Mouse (Mus musculus): ENCODE measurements at regions not wholly inside any gene's neighbourhood (a gene's known extent, or its start where the extent isn't known, plus 50 kb on each side); places are given as distances from the start of the nearest gene placed in this dataset.
"Not testable (repeated sequence)": the region's sequence is repeated elsewhere in the genome, so short reads cannot be mapped to it uniquely, and the experiment has no call there.

DNA sequence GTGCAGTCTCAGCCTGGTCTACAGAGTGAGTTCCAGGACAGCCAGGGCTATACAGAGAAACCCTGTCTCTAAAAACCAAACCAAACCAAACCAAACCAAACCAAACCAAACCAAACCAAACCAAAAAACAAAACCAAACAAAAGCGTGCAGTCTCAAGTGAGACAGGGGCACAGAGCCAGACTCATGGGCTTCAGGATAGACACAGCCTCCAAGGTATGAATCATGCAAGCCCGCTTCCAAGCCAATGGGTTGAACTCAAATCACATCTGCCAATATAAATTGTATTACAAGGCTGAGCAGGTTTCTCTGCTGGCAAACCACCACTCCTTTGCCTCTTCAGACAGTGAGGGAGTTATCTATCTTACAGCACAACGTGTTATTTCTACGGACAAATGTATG is 168.5 kb upstream of the Serp2 start:
- H3K36me3 ChIP-seq; H3K9me3 ChIP-seq (replicated peaks); H3K27me3 ChIP-seq; H3K4me3 ChIP-seq (replicated peaks); H3K9ac ChIP-seq; H3K4me2 ChIP-seq (replicated peaks); H3K27ac ChIP-seq (replicated peaks); ATAC-seq (ENCODE audit: insufficient number of reproducible peaks, low FRiP score, low TSS enrichment, low read depth): not testable (repeated sequence)
- peaks cover 11% of the 10 kb centered on the region for H3K4me1 ChIP-seq
- WGBS = 80% methylated on average over 4 of the region's 4 CpGs

DNA sequence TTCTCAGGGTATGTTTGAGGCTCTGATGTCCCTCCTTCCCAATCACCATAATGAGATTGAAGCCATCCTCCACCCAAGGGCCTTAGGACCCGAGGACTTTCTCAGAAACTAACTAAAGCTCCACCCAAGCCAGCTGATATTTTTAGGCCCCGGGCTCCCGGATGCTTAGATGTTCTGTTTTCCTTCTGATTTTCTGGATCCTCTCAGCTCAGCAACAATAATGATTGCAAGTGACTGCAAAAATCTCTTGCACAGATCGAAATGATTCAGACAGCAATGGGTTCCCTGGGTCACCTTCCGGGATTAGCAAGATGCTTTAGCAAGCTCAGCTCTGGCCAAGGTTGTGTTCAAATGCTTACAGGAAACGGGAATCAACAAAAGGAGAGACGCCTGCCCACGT is 168.1 kb upstream of the Serp2 start:
- ATAC-seq (ENCODE audit: insufficient number of reproducible peaks, low FRiP score, low TSS enrichment, low read depth) = no peak
- Histone ChIP-seq H3K4me2 (replicated peaks) (no peak overlapping the region), H3K4me3 (replicated peaks) (no peak overlapping the region), H3K27me3 (no peaks in the 10 kb centered on the region), H3K4me1 (peaks cover 11% of the 10 kb centered on the region), H3K9me3 (replicated peaks) (no peaks in the 10 kb centered on the region), H3K9ac (no peak overlapping the region), H3K36me3 (no peaks in the 10 kb centered on the region), H3K27ac (replicated peaks) (no peak overlapping the region)
- WGBS = 64% methylated on average over 8 of the region's 8 CpGs

DNA sequence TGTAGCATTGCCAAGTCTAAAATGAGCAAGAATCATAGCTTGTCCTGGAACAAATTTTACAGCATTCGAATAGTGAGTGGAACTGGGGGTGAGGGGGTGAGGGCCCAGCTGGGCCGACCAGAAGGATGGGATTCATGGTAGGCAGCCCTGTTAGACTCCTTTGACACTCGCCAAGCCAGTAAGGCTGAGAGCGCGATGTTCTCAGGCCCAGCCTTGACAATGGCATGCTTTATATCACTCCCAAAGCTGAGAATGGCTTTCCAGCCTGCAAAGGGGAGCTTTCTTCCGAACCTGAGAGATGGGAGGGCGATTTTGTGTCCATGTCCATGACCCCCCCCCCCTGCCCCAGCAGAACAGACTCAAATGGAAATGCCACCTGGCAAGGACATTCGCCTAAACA is 167.7 kb upstream of the Serp2 start:
- no peak for ATAC-seq (ENCODE audit: insufficient number of reproducible peaks, low FRiP score, low TSS enrichment, low read depth)

DNA sequence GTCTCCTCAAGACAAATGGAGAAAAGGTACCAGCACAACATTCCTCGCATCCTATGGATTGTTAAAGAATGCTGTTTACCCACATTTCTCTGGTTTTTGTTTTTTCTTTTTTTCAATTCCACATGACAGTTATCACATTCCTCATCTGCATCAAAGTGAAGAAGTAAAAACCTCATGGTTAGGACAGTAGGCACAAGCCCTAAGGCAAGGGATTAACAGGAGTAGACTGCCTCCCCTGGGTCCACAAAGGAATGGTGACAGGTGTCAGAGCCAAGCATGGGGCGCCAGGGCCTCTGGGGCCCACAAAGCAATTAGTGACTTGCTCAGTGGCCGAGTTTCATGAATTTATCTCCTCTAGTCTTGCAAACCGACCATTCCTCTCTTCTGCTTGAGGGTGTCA is 166.9 kb upstream of the Serp2 start:
- H3K27me3 ChIP-seq = no peaks in the 10 kb centered on the region
- H3K9me3 ChIP-seq (replicated peaks) = no peaks in the 10 kb centered on the region
- no peak overlapping the region for H3K27ac ChIP-seq (replicated peaks)
- H3K4me2 ChIP-seq (replicated peaks) = no peak overlapping the region
- peaks cover 11% of the 10 kb centered on the region for H3K4me1 ChIP-seq
- H3K9ac ChIP-seq = no peak overlapping the region
- H3K36me3 ChIP-seq = no peaks in the 10 kb centered on the region
- no peak overlapping the region for H3K4me3 ChIP-seq (replicated peaks)
- ATAC-seq (ENCODE audit: insufficient number of reproducible peaks, low FRiP score, low TSS enrichment, low read depth) = no peak
- WGBS = 50% methylated on average over 4 of the region's 4 CpGs

More for the DNA sequence above, 167.7 kb upstream of the Serp2 start:
- WGBS = 67% methylated on average over 8 of the region's 8 CpGs
- no peak overlapping the region for H3K9ac ChIP-seq
- no peak overlapping the region for H3K27ac ChIP-seq (replicated peaks)
- no peaks in the 10 kb centered on the region for H3K9me3 ChIP-seq (replicated peaks)
- H3K4me2 ChIP-seq (replicated peaks) = no peak overlapping the region
- no peaks in the 10 kb centered on the region for H3K27me3 ChIP-seq
- H3K4me1 ChIP-seq = peaks cover 11% of the 10 kb centered on the region
- no peak overlapping the region for H3K4me3 ChIP-seq (replicated peaks)
- H3K36me3 ChIP-seq = no peaks in the 10 kb centered on the region

DNA sequence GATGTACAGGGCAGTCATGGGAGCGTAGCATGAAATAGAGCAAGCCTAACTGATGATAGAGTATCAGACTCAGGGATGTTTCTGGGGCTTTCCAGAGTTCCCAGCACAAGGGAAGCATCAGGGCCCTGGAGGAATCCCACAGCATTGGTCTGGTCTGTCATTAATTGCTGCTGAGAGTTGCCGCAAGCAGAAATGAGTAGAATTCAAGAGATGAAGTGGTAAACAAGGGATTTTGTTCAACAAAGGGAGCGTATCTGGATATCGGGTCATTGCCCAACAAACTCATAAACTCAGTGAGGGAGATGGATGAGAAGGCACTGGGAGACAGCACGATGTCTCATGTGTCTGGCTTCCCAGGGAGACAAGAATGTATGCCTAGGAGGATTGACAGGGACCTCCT is 165.6 kb upstream of the Serp2 start:
- WGBS = 88% methylated on average over 5 of the region's 5 CpGs

DNA sequence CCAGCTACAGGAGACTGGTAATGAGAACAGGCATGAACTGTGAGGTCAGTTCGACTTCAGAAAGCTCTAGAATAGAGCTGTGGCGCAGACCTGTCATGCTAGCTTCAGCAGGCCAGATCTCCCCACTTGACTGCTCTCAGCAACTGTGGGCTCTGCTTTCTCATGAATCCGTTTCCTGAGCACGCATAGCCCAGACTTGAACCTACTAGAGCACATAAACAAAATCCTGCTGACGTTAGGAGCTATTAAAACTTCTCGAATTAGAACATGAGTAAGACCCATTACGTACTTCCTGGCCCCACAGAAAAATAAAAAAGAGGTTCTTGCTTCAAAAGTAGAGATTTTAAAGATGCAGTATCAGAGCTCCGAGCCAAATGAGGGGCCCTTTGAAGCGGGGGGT is 165.1 kb upstream of the Serp2 start:
- H3K4me1 ChIP-seq = peaks cover 11% of the 10 kb centered on the region
- ATAC-seq (ENCODE audit: insufficient number of reproducible peaks, low FRiP score, low TSS enrichment, low read depth) = no peak
- no peak overlapping the region for H3K9ac ChIP-seq
- no peaks in the 10 kb centered on the region for H3K27me3 ChIP-seq
- H3K4me2 ChIP-seq (replicated peaks) = no peak overlapping the region
- H3K9me3 ChIP-seq (replicated peaks) = no peaks in the 10 kb centered on the region
- H3K27ac ChIP-seq (replicated peaks) = no peak overlapping the region
- WGBS = 80% methylated on average over 9 of the region's 9 CpGs
- no peaks in the 10 kb centered on the region for H3K36me3 ChIP-seq
- no peak overlapping the region for H3K4me3 ChIP-seq (replicated peaks)

More for the DNA sequence above, 165.6 kb upstream of the Serp2 start:
- no peak overlapping the region for H3K4me2 ChIP-seq (replicated peaks)
- no peaks in the 10 kb centered on the region for H3K27me3 ChIP-seq
- H3K4me3 ChIP-seq (replicated peaks) = no peak overlapping the region
- ATAC-seq (ENCODE audit: insufficient number of reproducible peaks, low FRiP score, low TSS enrichment, low read depth) = no peak
- H3K27ac ChIP-seq (replicated peaks) = no peak overlapping the region
- peaks cover 11% of the 10 kb centered on the region for H3K4me1 ChIP-seq
- no peaks in the 10 kb centered on the region for H3K9me3 ChIP-seq (replicated peaks)
- H3K9ac ChIP-seq = no peak overlapping the region
- H3K36me3 ChIP-seq = no peaks in the 10 kb centered on the region

DNA sequence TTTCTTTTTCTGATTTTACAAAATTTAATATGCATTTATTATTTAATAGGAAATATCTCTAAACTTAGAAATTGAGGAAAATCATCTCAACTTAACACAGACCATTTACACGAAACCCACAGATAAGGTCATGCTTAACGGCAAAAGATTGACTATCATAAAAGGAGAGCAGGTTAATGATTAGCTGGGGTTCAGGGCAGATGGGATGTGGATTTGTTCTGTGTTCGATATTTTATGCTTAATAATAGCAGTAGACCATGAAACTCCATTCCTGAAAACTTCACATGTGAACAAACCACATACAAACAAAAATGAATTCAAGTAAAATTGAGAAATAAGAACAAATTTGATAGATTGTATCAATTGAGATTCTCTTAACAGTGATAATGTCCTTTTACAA is 160.4 kb upstream of the Serp2 start:
- Histone ChIP-seq H3K27me3 (no peaks in the 10 kb centered on the region), H3K27ac (replicated peaks) (no peak overlapping the region), H3K4me2 (replicated peaks) (no peak overlapping the region), H3K9me3 (replicated peaks) (no peaks in the 10 kb centered on the region), H3K4me3 (replicated peaks) (no peak overlapping the region), H3K36me3 (no peaks in the 10 kb centered on the region), H3K9ac (no peak overlapping the region), H3K4me1 (0 out of 2 replicates have a peak, but pooled peaks cover 3% of the 10 kb centered on the region)
- ATAC-seq (ENCODE audit: insufficient number of reproducible peaks, low FRiP score, low TSS enrichment, low read depth) = no peak
- WGBS = 82% methylated on average over 3 of the region's 3 CpGs

DNA sequence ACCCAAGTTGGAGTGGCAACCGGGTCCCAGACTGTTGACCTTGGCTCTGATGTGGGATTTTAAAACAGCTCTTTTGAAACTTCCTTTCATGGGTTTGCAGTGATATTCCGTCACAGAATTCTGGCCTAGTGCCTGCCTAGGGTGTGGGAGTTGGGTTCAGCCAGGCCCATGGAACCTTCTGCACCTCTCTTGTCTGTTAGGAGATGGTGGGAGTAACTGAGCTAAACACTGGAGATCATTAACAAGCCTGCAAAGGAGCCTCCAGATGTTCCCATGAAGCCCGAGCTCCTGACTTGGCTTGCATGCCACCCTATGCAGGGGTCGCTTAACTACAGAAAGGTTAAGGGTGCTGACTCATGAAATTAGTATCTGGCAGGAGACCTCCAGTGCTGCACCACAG is 158.0 kb upstream of the Serp2 start:
- Histone ChIP-seq H3K36me3 (no peaks in the 10 kb centered on the region), H3K27ac (replicated peaks) (no peak overlapping the region), H3K4me1 (0 out of 2 replicates have a peak, but pooled peaks cover 3% of the 10 kb centered on the region), H3K4me2 (replicated peaks) (no peak overlapping the region), H3K4me3 (replicated peaks) (no peak overlapping the region), H3K27me3 (no peaks in the 10 kb centered on the region), H3K9ac (no peak overlapping the region), H3K9me3 (replicated peaks) (no peaks in the 10 kb centered on the region)
- ATAC-seq (ENCODE audit: insufficient number of reproducible peaks, low FRiP score, low TSS enrichment, low read depth) = no peak
- 73% methylated on average over 4 of the region's 4 CpGs for WGBS

DNA sequence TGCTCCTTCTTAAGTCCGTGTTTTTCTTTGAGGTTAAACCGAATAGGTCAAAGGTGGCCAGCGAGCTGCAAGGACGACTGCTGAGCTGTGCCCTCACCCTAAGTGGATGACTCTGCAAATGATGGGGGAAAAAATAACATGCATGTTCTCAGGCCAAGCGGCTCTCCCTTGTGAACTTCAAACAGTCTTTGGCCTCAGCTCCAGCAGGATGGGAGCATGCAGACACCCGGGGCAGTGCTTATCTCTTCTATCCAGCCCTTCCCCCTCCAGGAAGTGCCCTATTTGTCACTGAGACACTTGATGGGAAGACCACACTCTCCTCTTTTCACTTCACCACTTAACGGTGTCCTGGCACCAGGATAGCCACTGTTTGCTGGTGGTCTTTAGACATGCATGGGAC is 157.3 kb upstream of the Serp2 start:
- 55% methylated on average over 7 of the region's 7 CpGs for WGBS
- Histone ChIP-seq H3K9me3 (replicated peaks) (no peaks in the 10 kb centered on the region), H3K4me3 (replicated peaks) (no peak overlapping the region), H3K4me2 (replicated peaks) (no peak overlapping the region), H3K4me1 (peaks cover 6% of the 10 kb centered on the region; the same call in 1 of the 2 replicates), H3K36me3 (no peaks in the 10 kb centered on the region), H3K27me3 (no peaks in the 10 kb centered on the region), H3K9ac (no peak overlapping the region), H3K27ac (replicated peaks) (no peak overlapping the region)
- ATAC-seq (ENCODE audit: insufficient number of reproducible peaks, low FRiP score, low TSS enrichment, low read depth) = no peak

DNA sequence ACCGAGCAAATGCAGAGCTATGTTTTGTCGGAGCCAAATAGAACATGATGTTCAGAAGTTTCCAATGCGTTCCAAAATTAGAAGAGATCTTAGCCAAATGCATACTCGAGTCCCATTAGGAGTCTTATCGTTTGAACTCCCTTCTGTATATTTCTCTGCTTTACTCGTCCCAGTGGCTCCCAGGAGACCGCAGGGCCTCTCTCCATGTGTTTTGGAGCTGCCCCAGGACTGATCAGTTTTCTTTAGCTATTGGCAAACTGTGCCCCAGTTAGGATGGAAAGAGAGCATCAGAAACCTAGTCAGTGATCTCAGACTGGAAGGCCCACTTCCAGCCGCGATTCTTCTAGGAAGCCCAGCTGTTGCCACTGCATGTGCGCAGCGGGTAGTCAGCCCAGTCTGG is 152.0 kb upstream of the Serp2 start:
- peaks cover 9% of the 10 kb centered on the region; the same call in 1 of the 2 replicates for H3K4me1 ChIP-seq
- H3K9ac ChIP-seq = no peak overlapping the region
- H3K27ac ChIP-seq (replicated peaks) = peak overlapping the region; percentile 69
- no peaks in the 10 kb centered on the region for H3K36me3 ChIP-seq
- no peaks in the 10 kb centered on the region for H3K27me3 ChIP-seq
- H3K4me3 ChIP-seq (replicated peaks) = no peak overlapping the region
- no peaks in the 10 kb centered on the region for H3K9me3 ChIP-seq (replicated peaks)
- no peak; the same call in 1 of the 2 replicates for ATAC-seq (ENCODE audit: insufficient number of reproducible peaks, low FRiP score, low TSS enrichment, low read depth)
- no peak overlapping the region for H3K4me2 ChIP-seq (replicated peaks)
- 57% methylated on average over 11 of the region's 11 CpGs for WGBS

DNA sequence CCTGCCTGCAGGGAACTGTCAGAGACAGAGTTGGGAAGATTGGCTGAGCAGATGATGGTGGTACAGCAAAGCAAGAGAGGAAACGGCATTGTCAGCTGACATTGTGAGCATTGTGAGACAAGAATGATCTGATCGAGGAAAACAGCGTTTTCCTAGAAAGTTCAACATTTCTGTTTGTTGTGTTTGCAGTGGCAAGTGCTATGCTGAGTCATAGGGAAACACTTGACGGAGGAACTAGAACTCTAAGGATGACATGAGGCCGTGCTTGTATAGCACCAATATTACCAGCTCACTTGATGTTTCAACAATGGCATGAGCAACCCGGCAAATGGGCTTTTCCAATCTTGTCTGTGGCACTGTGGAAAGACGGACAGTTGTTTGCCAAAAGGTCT is 146.7 kb upstream of the Serp2 start:
- Histone ChIP-seq H3K9ac (no peak overlapping the region), H3K4me1 (peaks cover 16% of the 10 kb centered on the region), H3K36me3 (no peaks in the 10 kb centered on the region), H3K9me3 (replicated peaks) (no peaks in the 10 kb centered on the region), H3K4me2 (replicated peaks) (no peak overlapping the region), H3K4me3 (replicated peaks) (no peak overlapping the region), H3K27me3 (no peaks in the 10 kb centered on the region), H3K27ac (replicated peaks) (no peak overlapping the region)
- ATAC-seq (ENCODE audit: insufficient number of reproducible peaks, low FRiP score, low TSS enrichment, low read depth) = no peak
- 81% methylated on average over 7 of the region's 7 CpGs for WGBS

DNA sequence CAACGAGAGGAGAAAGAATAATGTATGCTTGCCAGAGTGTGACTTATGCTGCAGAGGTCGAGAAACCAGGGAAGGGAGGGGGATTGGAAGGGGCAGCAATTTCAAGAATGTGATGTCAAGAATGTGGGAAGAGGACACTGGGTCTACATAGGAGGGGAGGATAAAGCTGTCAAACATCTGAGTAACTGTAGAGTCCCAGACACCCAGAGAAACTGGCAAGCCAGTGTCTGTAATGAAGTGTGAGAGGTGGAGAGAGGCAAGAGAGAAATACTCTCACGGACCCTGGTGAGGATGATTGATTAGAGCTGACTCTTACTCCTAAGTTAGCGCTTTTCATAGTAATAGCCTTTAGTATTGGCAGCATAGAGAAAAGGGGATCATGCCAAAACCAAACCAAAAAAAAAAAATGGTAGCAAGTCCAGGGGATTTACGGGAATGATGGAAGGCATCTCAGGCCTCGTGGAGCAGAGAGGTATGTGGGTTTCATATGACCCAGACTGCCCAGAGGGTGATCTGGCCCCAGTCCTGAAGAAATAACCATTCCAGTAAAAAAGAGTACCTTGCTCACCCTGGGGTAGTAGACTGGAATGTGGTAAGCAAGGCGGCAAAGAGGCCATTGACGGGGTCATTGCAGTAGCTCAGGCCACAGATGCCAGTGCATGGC is 146.2 kb upstream of the Serp2 start:
- no peak overlapping the region for H3K27ac ChIP-seq (replicated peaks)
- WGBS = 48% methylated on average over 8 of the region's 8 CpGs
- no peaks in the 10 kb centered on the region for H3K27me3 ChIP-seq
- no peaks in the 10 kb centered on the region for H3K9me3 ChIP-seq (replicated peaks)
- no peak overlapping the region for H3K9ac ChIP-seq
- ATAC-seq (ENCODE audit: insufficient number of reproducible peaks, low FRiP score, low TSS enrichment, low read depth) = no peak
- H3K36me3 ChIP-seq = no peaks in the 10 kb centered on the region
- no peak overlapping the region for H3K4me3 ChIP-seq (replicated peaks)
- peaks cover 20% of the 10 kb centered on the region for H3K4me1 ChIP-seq
- no peak overlapping the region for H3K4me2 ChIP-seq (replicated peaks)

All from embryonic facial prominence, embryonic 15.5 days (tissue).